Mouse (Mus musculus): ENCODE data around the gene Pard3.

DNA sequence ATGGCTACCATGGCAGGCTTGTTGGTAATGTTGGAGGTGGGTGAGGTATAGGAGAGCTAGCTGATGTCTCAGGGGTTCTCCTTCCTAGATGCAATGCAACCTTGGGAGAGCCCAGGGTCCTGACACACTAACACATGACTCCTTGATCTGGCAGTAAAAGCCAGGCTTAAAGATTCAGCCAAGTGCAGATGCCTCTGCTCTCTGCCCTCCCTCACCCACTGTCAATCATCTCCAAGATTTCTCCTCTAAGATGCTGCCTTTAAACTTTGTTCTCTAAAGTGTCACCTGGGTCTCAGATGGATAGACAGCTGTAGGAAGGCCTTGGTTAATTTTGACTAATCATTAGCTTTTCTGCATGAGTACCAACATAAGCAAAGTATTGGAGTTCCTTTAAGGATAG is 125.0 kb downstream of the Pard3 start:
- TF ChIP-seq CTCF (IDR thresholded peaks at IDR 0.05; ENCODE audit: borderline replicate concordance, control insufficient read depth, extremely low read depth, insufficient read depth, low read length, poor library complexity) (no peak), POLR2A (IDR thresholded peaks at IDR 0.05; ENCODE audit: control insufficient read depth, extremely low read depth, insufficient read depth, low read length, poor library complexity) (no peak)
